Mouse (Mus musculus) lung, postnatal 25 days (tissue): ENCODE results near the gene 9430097D07Rik.
A peak's percentile ranks its signal among the peaks of the same experiment; 100 is the strongest.

Experiments
- DNase-seq: peaks from one replicate; pipeline ENCODE4 v3.0.0; 2022; ENCODE audit warnings: low spot score

9430097D07Rik gene

GRCm38 (mm10) chr2:32534733-32535471 lies 40.6 kb downstream of the 9430097D07Rik start, which contains the start of gene Fam102a:
Fam102a (plus strand) TSS chr2:32535332.
- DNase-seq, result peak; percentile 99

GRCm38 (mm10) chr2:32534061-32534732 lies 41.3 kb downstream of the 9430097D07Rik start:
- DNase-seq, result peak; percentile 73

- DNase-seq, result no peak
Measured at GRCm38 (mm10) chr2:32533163-32533562, 42.3 kb downstream of the 9430097D07Rik start.

GRCm38 (mm10) chr2:32530479-32530878 lies 45.0 kb downstream of the 9430097D07Rik start:
- DNase-seq, result no peak

GRCm38 (mm10) chr2:32528326-32528725 lies 47.2 kb downstream of the 9430097D07Rik start:
- no peak for DNase-seq

- DNase-seq, result no peak
Measured at GRCm38 (mm10) chr2:32527468-32527966, 48.0 kb downstream of the 9430097D07Rik start.

GRCm38 (mm10) chr2:32525816-32526215 lies 49.7 kb downstream of the 9430097D07Rik start:
- no peak for DNase-seq

GRCm38 (mm10) chr2:32524536-32525031 lies 50.9 kb downstream of the 9430097D07Rik start:
- DNase-seq, result peak; percentile 74
